Mouse (Mus musculus): Measurements from ENCODE around the gene Gm5485.

The Gm5485 gene

GRCm38 (mm10) chr16:48368096-48368495 lies 44.1 kb downstream of the Gm5485 start:
- DNase-seq = peak; percentile 69 to 81

DNA sequence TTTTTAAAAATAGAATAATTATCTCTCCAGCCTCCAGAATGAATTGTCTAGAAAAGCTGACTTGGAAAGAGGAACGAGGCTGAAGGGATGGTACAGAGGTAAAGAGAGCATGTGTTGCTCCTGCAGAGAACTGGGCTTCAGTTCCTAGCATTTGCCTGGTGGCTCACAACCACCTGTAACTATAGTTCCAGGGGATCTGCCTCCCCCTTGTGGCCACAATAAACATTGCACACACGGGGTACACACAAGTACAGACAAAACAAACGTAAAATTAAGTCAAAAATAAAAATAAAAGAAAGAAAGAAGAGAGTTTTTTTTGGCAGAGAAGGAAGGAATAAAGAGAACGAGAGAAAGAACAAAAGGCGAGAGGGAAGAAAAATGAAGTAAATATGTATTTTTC lies 45.4 kb downstream of the Gm5485 start:
- DNase-seq = peak in 1 of 2 experiments; percentile 38

DNA sequence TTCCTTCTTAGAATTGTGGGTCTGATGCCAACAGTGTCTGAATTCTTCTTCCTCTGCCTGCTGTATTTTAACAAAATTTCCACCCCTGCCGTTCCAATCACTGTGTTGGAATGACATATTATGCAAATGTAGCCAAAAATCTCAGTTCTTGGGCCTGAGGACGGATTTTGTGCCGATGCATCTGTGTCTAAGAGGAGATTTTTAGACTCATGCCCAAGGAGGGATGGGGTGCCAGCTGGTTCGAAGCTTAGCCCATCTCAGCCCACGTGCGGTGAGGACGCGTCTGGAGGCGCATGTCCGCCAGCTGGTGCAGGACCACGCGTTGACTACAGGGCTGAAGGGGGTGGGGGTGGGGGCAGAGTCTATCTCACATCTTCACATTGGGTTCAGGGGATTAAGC lies 51.3 kb downstream of the Gm5485 start:
- DNase-seq = peak; percentile 94 to 97

DNA sequence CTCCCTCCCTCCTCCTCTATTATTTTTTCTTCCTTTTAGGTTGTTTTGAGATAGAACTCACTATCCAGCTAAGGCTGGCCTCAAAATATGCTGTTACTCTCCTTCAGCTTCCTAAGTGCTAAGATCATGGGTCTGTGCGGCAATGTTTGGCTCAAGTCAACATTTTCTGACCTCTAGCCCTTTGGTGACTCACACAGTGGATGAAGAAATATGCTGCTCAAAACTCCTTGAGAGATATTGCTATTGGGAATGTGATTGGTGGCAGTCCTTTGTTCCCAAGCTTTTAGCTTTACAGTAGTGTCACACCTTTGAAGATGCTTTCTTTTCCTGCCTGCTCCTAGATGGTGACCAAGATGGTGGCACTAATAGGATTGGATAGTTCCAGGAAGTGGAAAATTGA lies 55.8 kb downstream of the Gm5485 start:
- no peak for DNase-seq

- no peak for DNase-seq
These were observed 56.5 kb downstream of the Gm5485 start for GRCm38 (mm10) chr16:48355716-48356115.

Data from cerebellum, postnatal 10 days (tissue).